Mouse (Mus musculus) heart, adult 11 months (tissue): ENCODE measurements around the gene Ttll11.

ENCODE experiments used
- DNase-seq: peaks from one replicate; pipeline ENCODE4 v3.0.0; 2022

Ttll11 gene

DNA sequence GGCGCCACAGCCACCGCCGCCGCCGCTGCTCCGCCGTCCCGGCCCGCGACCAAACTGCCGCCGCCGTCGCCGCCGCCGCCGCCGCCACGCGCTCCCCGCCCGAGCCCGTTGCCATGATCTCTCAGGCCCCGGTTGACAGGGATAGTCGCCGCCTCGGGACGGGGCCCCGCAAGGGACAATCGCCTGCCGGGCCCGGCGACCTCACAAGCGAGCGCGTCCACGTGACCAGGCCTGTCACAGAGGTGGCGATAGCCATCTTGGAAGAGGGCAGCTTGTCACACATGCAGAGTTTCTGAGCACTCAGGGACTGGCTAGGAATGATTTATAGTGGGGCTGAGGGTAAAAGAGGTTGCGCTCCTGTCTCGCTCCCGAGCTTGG, at the start of gene Ttll11:
Gene Ttll11 (minus strand): TSS at position 270 of the 378 bp plus-strand sequence.
- DNase-seq, result peak; percentile 100

DNA sequence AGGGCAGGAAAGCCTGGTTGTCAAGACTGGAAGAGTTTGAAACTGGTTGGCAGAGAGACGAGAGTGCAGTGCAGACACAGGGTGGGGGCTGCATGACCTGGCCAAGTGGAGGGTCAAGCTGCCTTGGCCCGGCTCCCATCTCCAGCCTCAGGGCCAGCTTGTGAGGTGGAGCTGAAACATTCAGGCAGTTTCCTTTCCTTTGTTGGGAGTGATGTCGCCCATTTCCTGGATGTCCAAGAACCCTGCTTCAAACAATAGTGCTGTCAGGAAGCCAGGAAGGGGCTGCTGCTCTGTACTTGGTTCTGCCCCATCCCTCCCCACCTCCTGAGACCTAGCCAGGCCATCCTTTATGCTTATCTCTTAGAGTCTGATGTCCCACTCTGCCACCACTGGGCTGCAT, 43.6 kb upstream of the Ttll11 start:
- DNase-seq, result peak; percentile 99

DNA sequence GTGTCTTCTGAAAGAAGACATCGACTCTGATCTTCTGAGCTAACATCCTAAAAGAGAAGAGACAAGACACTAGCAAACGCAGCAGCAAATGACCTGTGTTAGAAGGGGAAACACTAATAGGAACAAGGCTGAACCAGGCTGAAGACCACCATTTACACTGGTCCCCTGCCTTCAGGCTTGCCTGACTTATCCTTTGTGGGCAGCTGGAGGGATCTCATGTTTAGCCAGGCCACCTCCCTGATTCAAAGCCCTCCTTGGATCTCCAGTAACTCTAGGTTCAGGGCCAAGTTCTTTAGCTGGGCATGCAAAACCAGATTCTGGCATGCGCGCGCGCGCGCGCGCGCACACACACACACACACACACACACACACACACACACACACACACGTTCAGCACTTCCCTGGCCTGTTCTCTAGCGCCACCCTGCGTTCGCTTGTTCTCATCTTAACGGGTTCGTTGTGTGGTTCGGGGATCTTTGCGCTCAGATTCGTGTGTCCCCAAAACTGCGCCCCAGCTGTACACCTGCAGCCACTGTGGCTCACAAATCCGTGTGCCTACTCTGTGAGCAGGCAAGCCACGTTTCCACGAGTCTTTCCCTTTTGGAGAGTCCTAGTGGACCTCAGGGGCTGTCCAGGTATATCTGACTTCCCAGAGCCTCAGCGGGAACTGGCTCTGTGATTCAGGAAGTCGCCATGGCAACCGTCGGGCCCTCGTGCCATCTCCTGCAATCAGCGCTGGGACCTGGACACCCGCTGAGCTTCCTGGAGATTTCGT, 41.9 kb upstream of the Ttll11 start:
- no peak for DNase-seq

DNA sequence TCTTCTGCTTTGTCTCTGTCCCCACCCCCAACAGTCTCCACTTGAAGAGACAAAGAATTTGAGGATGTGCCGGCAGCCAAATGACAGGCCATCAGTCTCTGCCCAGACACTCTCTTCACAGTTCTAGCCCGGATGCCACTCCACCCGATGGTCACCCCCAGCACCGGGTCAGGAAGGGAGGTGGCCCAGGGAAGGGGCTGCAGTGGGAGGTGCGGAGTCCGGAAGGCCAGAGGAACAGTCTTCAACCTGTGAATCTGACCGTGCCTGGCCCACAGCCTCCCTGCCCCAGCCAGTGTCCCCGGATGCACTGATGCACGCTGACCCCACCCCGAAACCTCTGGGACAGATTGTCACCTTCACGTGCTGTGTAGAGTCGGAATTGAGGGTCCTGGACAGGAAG, 33.3 kb upstream of the Ttll11 start:
- DNase-seq, result peak; percentile 98

GRCm38 (mm10) chr2:36011331-36011825, 31.7 kb upstream of the Ttll11 start:
- no peak for DNase-seq

- no peak for DNase-seq
These were observed 30.9 kb upstream of the Ttll11 start for GRCm38 (mm10) chr2:36010579-36010978.

DNA sequence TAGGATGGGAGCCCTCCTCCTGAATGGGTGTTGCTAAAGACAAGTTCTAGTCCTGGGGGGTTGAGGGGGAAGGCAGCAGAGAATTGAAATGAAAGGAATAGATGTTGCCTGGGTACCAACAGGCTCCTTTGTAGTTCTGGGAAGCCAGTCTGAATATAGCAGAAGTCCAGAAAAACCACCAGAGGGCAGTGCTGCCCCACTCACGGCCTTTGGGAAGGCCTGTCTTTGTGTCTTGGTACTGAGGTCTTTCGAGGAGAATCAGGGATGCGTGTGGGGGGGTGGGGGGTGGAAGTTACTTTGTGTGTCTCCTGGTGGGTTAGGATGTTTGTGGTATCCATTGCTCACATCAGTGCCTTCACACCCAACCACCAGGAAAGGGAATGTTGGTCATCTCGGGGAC, 29.7 kb upstream of the Ttll11 start:
- DNase-seq, result peak; percentile 89

GRCm38 (mm10) chr2:36008071-36008470, 28.4 kb upstream of the Ttll11 start:
- DNase-seq, result no peak

- DNase-seq, result no peak
These were observed 22.5 kb upstream of the Ttll11 start for GRCm38 (mm10) chr2:36002188-36002587.

DNA sequence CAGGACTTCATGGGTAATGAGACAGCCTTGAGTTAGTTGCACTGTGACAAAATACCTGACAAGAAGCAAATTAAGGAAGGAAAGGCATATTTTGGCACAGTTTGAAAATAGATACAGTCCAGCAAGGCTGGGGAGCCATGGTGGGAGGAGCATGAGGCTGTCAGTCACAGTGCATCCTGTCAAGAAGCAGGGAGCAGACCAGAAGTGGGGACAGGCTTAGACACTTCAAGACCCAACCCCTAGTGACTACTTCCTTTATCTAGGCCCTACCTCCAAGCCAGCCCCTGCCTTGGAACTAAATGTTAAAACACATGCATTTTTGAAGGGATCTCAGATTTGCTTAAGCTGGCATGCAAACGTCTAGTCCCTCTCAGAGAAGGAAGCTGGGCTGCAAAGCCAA, 20.7 kb upstream of the Ttll11 start:
- no peak for DNase-seq

- no peak for DNase-seq
These were observed 19.5 kb upstream of the Ttll11 start for GRCm38 (mm10) chr2:35999212-35999611.

DNA sequence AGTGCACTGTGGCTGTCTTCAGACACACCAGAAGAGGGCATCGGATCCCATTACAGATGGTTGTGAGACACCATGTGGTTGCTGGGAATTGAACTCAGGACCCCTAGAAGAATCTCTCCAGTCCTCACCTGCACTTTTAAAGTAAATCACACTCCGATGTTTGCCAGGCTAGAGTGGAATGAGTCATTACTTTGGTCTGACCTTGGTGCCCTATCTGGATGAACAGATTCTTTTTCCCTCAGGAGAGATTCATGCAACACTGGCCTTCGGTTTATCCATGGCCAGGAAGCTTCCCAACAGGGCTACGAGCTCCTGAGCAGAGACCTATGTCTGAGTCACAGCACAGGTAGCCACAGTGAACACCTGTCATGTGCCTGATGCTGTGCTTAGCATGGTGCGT, 18.7 kb upstream of the Ttll11 start:
- DNase-seq, result no peak

DNA sequence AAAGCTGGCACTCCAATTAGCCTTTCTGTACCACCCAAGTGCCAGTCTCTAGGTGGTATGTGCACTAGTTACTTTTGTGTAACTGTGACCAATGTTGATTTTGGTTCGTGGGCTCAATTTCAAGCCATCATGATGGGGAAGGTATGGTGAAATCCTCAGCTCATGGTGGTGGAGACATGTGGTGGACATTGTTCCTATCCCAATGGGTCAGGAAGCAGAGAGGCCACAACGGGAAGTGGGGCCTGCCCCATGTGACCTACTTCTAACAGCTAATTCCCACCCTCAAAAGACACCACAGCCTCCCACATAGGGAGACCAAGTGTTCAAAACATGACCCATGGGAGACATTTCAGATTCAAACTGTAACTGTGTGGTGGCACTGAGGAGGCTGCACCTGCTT, 17.0 kb upstream of the Ttll11 start:
- DNase-seq, result no peak

- DNase-seq, result peak; percentile 96
These were observed 14.6 kb upstream of the Ttll11 start for GRCm38 (mm10) chr2:35994303-35994702.

- DNase-seq, result no peak
These were observed 13.8 kb upstream of the Ttll11 start for GRCm38 (mm10) chr2:35993481-35993880.

- DNase-seq, result no peak
These were observed 12.5 kb upstream of the Ttll11 start for GRCm38 (mm10) chr2:35992259-35992658.

GRCm38 (mm10) chr2:35983869-35984268, 4.2 kb upstream of the Ttll11 start:
- no peak for DNase-seq

GRCm38 (mm10) chr2:35981872-35982271, 2.2 kb upstream of the Ttll11 start:
- no peak for DNase-seq

DNA sequence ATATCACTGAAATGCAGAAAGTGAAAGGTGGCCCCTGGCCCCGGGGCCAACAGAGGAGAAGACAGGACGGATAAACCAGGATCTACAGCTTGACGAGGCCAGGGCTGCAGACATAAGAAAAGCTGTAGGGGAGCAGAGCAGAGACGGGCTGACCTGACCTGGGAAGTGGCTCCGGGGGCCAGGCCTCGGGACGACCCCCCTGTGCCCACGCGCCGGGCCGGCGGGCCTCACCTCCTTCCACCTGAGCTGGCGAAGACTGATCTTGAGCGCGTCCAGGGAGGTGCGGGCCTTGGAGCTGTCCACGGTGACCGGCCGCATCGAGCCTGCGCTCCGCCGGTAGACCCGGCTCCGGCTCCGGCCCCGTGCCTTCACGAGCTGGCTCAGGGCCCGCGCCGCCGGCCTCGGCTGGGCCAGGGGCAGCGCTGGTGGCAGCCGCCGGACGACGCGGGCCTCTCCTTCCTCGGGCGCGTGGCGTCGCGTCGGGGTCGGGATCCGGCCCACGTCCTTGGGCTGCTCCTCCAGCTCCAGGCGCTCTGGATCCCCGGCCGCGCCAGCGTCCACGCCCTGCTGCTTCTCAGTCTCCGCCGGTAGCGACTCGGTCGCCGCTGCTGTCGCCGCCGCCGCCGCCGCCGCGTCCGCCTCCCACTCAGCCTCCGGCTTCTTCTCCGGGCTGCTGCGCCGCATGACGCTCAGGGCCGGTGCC, 621 bp downstream of the Ttll11 start:
- DNase-seq, result peak; percentile 94

DNA sequence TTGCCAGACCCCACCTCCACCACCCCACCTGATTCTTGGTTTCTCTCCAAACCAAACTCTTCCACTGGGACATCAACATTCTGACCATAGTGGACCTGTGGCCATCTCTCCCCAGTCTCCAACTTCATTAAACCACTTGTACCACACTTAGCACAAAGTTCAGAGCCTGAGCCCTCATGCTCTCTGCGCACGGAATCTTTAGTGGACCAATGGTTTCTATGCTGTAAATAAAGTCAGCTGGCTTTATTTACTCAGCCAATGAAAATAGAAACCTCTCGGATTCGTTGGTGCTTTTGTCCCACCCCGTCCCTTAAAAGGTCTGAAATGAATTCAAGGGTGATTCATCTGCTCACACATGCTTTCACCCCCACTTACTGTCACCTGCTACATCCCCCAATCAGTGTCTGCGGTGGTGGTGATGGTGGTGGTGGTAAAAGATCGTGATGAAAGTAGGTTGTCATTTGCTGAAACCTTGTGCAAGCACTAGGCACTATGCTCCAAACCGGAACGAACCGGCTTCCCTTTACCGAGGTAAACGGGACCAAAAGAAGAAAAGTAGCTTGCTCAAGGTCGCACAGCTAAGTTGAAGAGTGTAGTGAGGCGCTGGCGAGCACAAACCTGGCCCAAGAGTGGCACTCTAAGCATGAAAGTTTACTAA, 1.3 kb downstream of the Ttll11 start:
- no peak for DNase-seq

GRCm38 (mm10) chr2:35977749-35978148, 2.0 kb downstream of the Ttll11 start:
- no peak for DNase-seq

DNA sequence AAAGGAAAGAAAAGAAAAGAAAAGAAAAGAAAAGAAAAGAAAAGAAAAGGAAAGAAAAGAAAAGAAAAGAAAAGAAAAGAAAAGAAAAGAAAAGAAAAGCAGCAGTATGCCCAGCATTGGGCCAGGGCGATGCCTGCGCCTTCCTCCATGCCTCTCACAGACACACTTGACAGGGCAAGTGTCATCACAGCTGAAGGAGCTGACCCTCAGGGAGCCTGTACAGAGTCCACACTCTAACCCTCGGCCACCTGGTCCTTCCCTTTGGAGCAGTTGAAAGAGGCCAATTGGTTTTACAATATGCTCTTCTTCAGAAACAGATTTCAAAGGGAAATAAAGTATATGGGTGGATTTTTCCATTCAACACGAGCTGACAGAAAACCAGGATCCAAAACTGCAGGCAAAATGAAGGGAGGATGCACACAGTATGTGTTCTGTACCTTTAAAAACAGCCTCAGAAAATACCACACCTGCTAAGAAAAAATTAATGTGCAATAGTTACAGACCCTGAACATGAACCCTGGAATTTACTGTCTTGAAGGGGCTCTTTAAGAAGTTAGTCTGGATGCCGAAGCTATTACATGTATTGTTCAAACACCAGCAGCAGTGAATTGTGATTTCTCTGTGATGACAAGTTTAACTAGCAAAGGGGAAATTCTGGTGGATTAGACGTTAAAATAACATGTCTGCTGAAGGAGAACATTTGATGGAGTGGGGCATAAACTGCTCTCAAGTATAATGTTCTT, 7.3 kb downstream of the Ttll11 start:
- DNase-seq, result no peak

- DNase-seq, result no peak
These were observed 13.7 kb downstream of the Ttll11 start for GRCm38 (mm10) chr2:35965883-35966513.
